ENCODE assay signal across 23 mouse cellular contexts in genomic region chr8:121846815-121847214, GRCm38 (mm10).
"Had no signal": no experiment of that assay in that cellular context is flagged by ENCODE, and none has a peak within 500 bp of the region (broad histone marks: within the 10 kb centered on the region; RNA-seq: fewer than 3 reads in every experiment).

No protein-coding gene starts in this region.

- DNase-seq: cerebellum, postnatal 10 days; cerebellum, postnatal 14 days; cerebellum, postnatal 25 days; cerebellum, postnatal 36 days; embryo, embryonic 11 days; forebrain, postnatal 0 days; gastrocnemius, adult 2 months; gastrocnemius, postnatal 10 days; gastrocnemius, postnatal 14 days; gastrocnemius, postnatal 25 days; gastrocnemius, postnatal 36 days; heart, adult 18-20 months; heart, adult 2 months had no signal

- H3K4me3 ChIP-seq: embryonic facial prominence, embryonic 10.5 days; embryonic facial prominence, embryonic 12.5 days; embryonic facial prominence, embryonic 13.5 days; embryonic facial prominence, embryonic 15.5 days; erythroblast, embryonic 14.5 days; forebrain, embryonic 10.5 days; forebrain, embryonic 12.5 days; forebrain, embryonic 13.5 days; forebrain, embryonic 15.5 days; gastrocnemius, adult 2 months; heart, adult 2 months; heart, embryonic 10.5 days had no signal

- H3K27ac ChIP-seq: embryonic facial prominence, embryonic 10.5 days; embryonic facial prominence, embryonic 12.5 days; embryonic facial prominence, embryonic 13.5 days; embryonic facial prominence, embryonic 15.5 days; forebrain, embryonic 10.5 days; forebrain, embryonic 12.5 days; forebrain, embryonic 13.5 days; forebrain, embryonic 15.5 days; gastrocnemius, adult 2 months; heart, adult 2 months; heart, embryonic 10.5 days had no signal

- H3K36me3 ChIP-seq: embryonic facial prominence, embryonic 12.5 days; embryonic facial prominence, embryonic 13.5 days; embryonic facial prominence, embryonic 15.5 days; forebrain, embryonic 12.5 days; forebrain, embryonic 15.5 days had no signal

- H3K4me2 ChIP-seq: embryonic facial prominence, embryonic 12.5 days; embryonic facial prominence, embryonic 13.5 days; embryonic facial prominence, embryonic 15.5 days; forebrain, embryonic 12.5 days; forebrain, embryonic 13.5 days; forebrain, embryonic 15.5 days had no signal

- H3K9me3 ChIP-seq: embryonic facial prominence, embryonic 10.5 days; embryonic facial prominence, embryonic 12.5 days; embryonic facial prominence, embryonic 13.5 days; embryonic facial prominence, embryonic 15.5 days; forebrain, embryonic 10.5 days; forebrain, embryonic 12.5 days; forebrain, embryonic 13.5 days; forebrain, embryonic 15.5 days; heart, embryonic 10.5 days had no signal

- H3K27me3 ChIP-seq: embryonic facial prominence, embryonic 12.5 days; embryonic facial prominence, embryonic 15.5 days; forebrain, embryonic 15.5 days had no signal

- H3K9ac ChIP-seq: embryonic facial prominence, embryonic 12.5 days; embryonic facial prominence, embryonic 13.5 days; embryonic facial prominence, embryonic 15.5 days; forebrain, embryonic 12.5 days; forebrain, embryonic 13.5 days; forebrain, embryonic 15.5 days; forebrain, postnatal 0 days had no signal
